Mouse (Mus musculus): ENCODE measurements around the gene Rnf2. TPM values are rescaled to one million over a fixed set of nuclear protein-coding genes. Genes with fewer than 3 reads are reported as not detected.

The Rnf2 gene
- polyA plus RNA-seq, 1 experiment from 2014 or later = 81.6 TPM

GRCm38 (mm10) chr1:151516871-151517270 is 16.1 kb upstream of the Rnf2 start:
- H3K4me2 ChIP-seq (ENCODE audit: low read length) = no peak overlapping the region
- no peak overlapping the region for H3K27ac ChIP-seq (ENCODE audit: low read depth, low read length)
- WGBS = 97% methylated on average over 3 of the region's 3 CpGs
- no peaks in the 10 kb centered on the region for H3K27me3 ChIP-seq (replicated peaks; ENCODE audit: control insufficient read depth, insufficient read depth, low read length)
- no peak overlapping the region for H3K9ac ChIP-seq (ENCODE audit: low read depth, low read length)
- no peak for ATAC-seq
- H3K36me3 ChIP-seq (ENCODE audit: control insufficient read depth, insufficient read depth, low read length) = no peaks in the 10 kb centered on the region
- H3K4me1 ChIP-seq (ENCODE audit: control insufficient read depth, insufficient read depth, low read depth, low read length) = no peaks in the 10 kb centered on the region
- no peak overlapping the region for H3K4me3 ChIP-seq (ENCODE audit: low read length)
- no peaks in the 10 kb centered on the region for H3K9me3 ChIP-seq (ENCODE audit: control insufficient read depth, low read length)

DNA sequence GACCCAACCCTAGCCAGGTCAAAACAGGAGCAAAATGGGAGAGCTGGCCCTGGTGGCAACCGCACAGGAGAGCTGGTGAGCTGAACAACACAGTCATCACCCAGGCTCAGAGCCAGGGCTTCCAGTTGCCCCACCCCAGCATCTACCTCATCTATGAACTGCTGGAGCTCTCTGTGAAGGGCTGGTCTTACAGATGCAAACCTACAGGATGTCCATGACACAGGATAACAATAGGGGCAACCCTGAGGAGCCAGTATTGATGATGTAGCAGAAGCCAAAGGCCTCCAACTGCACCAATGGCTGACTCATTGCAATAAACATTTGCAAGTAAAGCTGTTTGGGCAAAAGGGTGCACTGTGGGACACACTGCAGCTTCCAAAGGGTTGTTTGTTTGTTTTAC is 15.0 kb upstream of the Rnf2 start:
- no peak overlapping the region for H3K4me2 ChIP-seq (ENCODE audit: low read length)
- ATAC-seq = no peak
- no peak overlapping the region for H3K27ac ChIP-seq (ENCODE audit: low read depth, low read length)
- H3K4me1 ChIP-seq (ENCODE audit: control insufficient read depth, insufficient read depth, low read depth, low read length) = no peaks in the 10 kb centered on the region
- no peak overlapping the region for H3K4me3 ChIP-seq (ENCODE audit: low read length)
- no peaks in the 10 kb centered on the region for H3K36me3 ChIP-seq (ENCODE audit: control insufficient read depth, insufficient read depth, low read length)
- H3K9me3 ChIP-seq (ENCODE audit: control insufficient read depth, low read length) = no peaks in the 10 kb centered on the region
- WGBS = 89% methylated on average over 1 of the region's 1 CpGs
- H3K9ac ChIP-seq (ENCODE audit: low read depth, low read length) = no peak overlapping the region
- no peaks in the 10 kb centered on the region for H3K27me3 ChIP-seq (replicated peaks; ENCODE audit: control insufficient read depth, insufficient read depth, low read length)

GRCm38 (mm10) chr1:151514119-151514518 is 13.4 kb upstream of the Rnf2 start:
- H3K4me1 ChIP-seq (ENCODE audit: control insufficient read depth, insufficient read depth, low read depth, low read length) = no peaks in the 10 kb centered on the region
- no peaks in the 10 kb centered on the region for H3K27me3 ChIP-seq (replicated peaks; ENCODE audit: control insufficient read depth, insufficient read depth, low read length)
- ATAC-seq = no peak
- no peak overlapping the region for H3K4me2 ChIP-seq (ENCODE audit: low read length)
- no peaks in the 10 kb centered on the region for H3K36me3 ChIP-seq (ENCODE audit: control insufficient read depth, insufficient read depth, low read length)
- no peak overlapping the region for H3K27ac ChIP-seq (ENCODE audit: low read depth, low read length)
- no peaks in the 10 kb centered on the region for H3K9me3 ChIP-seq (ENCODE audit: control insufficient read depth, low read length)
- no peak overlapping the region for H3K4me3 ChIP-seq (ENCODE audit: low read length)
- 90% methylated on average over 4 of the region's 4 CpGs for WGBS
- no peak overlapping the region for H3K9ac ChIP-seq (ENCODE audit: low read depth, low read length)

DNA sequence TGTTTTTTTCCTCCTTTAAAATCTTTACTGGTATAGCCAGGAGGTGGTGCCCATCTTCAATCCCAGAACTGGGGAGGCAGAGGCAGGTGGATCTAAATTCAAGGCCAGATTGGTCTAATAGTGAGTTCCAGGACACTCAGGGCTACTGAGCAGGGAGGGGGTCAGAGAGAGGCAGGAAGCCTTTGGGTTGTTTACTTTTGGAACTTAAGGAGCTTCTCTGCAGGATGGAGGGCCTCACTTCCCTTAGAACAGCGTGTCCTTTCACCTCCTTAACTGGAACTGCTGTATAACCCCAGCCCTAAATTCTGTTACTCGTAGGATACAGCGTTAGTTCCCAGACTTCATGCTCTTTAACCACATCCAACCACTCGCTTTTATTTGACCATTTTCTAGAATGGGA is 10.1 kb upstream of the Rnf2 start:
- no peaks in the 10 kb centered on the region for H3K9me3 ChIP-seq (ENCODE audit: control insufficient read depth, low read length)
- H3K27me3 ChIP-seq (replicated peaks; ENCODE audit: control insufficient read depth, insufficient read depth, low read length) = no peaks in the 10 kb centered on the region
- no peak overlapping the region for H3K4me3 ChIP-seq (ENCODE audit: low read length)
- no peaks in the 10 kb centered on the region for H3K4me1 ChIP-seq (ENCODE audit: control insufficient read depth, insufficient read depth, low read depth, low read length)
- no peaks in the 10 kb centered on the region for H3K36me3 ChIP-seq (ENCODE audit: control insufficient read depth, insufficient read depth, low read length)
- 57% methylated on average over 4 of the region's 4 CpGs for WGBS
- ATAC-seq = no peak
- no peak overlapping the region for H3K9ac ChIP-seq (ENCODE audit: low read depth, low read length)
- no peak overlapping the region for H3K27ac ChIP-seq (ENCODE audit: low read depth, low read length)
- H3K4me2 ChIP-seq (ENCODE audit: low read length) = no peak overlapping the region

- under 1% methylated on average over 57 of the region's 59 CpGs for WGBS
- H3K9ac ChIP-seq (ENCODE audit: low read depth, low read length) = peak overlapping the region; percentile 98
- peak overlapping the region; percentile 61 for H3K4me2 ChIP-seq (ENCODE audit: low read length)
- no peaks in the 10 kb centered on the region for H3K36me3 ChIP-seq (ENCODE audit: control insufficient read depth, insufficient read depth, low read length)
- peaks cover 13% of the 10 kb centered on the region for H3K4me1 ChIP-seq (ENCODE audit: control insufficient read depth, insufficient read depth, low read depth, low read length)
- H3K27ac ChIP-seq (ENCODE audit: low read depth, low read length) = peak overlapping the region; percentile 95
- no peak for ATAC-seq
- H3K9me3 ChIP-seq (ENCODE audit: control insufficient read depth, low read length) = no peaks in the 10 kb centered on the region
- peak overlapping the region; percentile 95 for H3K4me3 ChIP-seq (ENCODE audit: low read length)
- H3K27me3 ChIP-seq (replicated peaks; ENCODE audit: control insufficient read depth, insufficient read depth, low read length) = no peaks in the 10 kb centered on the region
These were observed 797 bp downstream of the Rnf2 start for GRCm38 (mm10) chr1:151499815-151500501.

GRCm38 (mm10) chr1:151498381-151498780 is 2.4 kb downstream of the Rnf2 start:
- H3K9me3 ChIP-seq (ENCODE audit: control insufficient read depth, low read length) = no peaks in the 10 kb centered on the region
- no peaks in the 10 kb centered on the region for H3K36me3 ChIP-seq (ENCODE audit: control insufficient read depth, insufficient read depth, low read length)
- H3K9ac ChIP-seq (ENCODE audit: low read depth, low read length) = no peak overlapping the region
- no peaks in the 10 kb centered on the region for H3K27me3 ChIP-seq (replicated peaks; ENCODE audit: control insufficient read depth, insufficient read depth, low read length)
- 76% methylated on average over 3 of the region's 3 CpGs for WGBS
- peaks cover 17% of the 10 kb centered on the region for H3K4me1 ChIP-seq (ENCODE audit: control insufficient read depth, insufficient read depth, low read depth, low read length)
- H3K27ac ChIP-seq (ENCODE audit: low read depth, low read length) = no peak overlapping the region
- no peak for ATAC-seq
- H3K4me2 ChIP-seq (ENCODE audit: low read length) = peak overlapping the region; percentile 33
- H3K4me3 ChIP-seq (ENCODE audit: low read length) = no peak overlapping the region

- WGBS = 79% methylated on average over 2 of the region's 2 CpGs
- Histone ChIP-seq H3K36me3 (ENCODE audit: control insufficient read depth, insufficient read depth, low read length) (no peaks in the 10 kb centered on the region), H3K9me3 (ENCODE audit: control insufficient read depth, low read length) (no peaks in the 10 kb centered on the region), H3K9ac (ENCODE audit: low read depth, low read length) (no peak overlapping the region), H3K4me1 (ENCODE audit: control insufficient read depth, insufficient read depth, low read depth, low read length) (peaks cover 17% of the 10 kb centered on the region), H3K27ac (ENCODE audit: low read depth, low read length) (no peak overlapping the region), H3K4me2 (ENCODE audit: low read length) (no peak overlapping the region), H3K27me3 (replicated peaks; ENCODE audit: control insufficient read depth, insufficient read depth, low read length) (no peaks in the 10 kb centered on the region), H3K4me3 (ENCODE audit: low read length) (no peak overlapping the region)
- no peak for ATAC-seq
These were observed 2.8 kb downstream of the Rnf2 start for GRCm38 (mm10) chr1:151497942-151498341.

DNA sequence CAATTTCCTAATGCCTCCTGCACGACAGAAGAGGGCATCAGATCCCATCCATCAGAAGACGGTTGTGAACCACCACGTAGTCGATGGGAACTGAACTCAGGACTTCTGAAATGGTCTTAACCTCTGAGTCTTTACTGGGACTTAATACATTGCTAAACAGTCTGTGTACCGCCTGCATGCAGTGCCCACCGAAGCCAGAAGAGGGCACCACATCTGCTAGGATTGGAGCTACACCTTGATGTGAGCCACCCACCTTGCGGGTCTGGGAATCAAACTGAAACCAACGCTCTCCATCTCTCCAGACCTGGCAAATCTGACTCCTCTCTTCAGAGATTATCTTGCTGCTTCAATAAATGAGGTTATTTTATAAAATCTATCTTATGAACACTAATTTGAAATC is 3.7 kb downstream of the Rnf2 start:
- no peaks in the 10 kb centered on the region for H3K36me3 ChIP-seq (ENCODE audit: control insufficient read depth, insufficient read depth, low read length)
- no peak overlapping the region for H3K4me3 ChIP-seq (ENCODE audit: low read length)
- no peak overlapping the region for H3K4me2 ChIP-seq (ENCODE audit: low read length)
- 91% methylated on average over 8 of the region's 8 CpGs for WGBS
- H3K4me1 ChIP-seq (ENCODE audit: control insufficient read depth, insufficient read depth, low read depth, low read length) = peaks cover 17% of the 10 kb centered on the region
- H3K27me3 ChIP-seq (replicated peaks; ENCODE audit: control insufficient read depth, insufficient read depth, low read length) = no peaks in the 10 kb centered on the region
- no peaks in the 10 kb centered on the region for H3K9me3 ChIP-seq (ENCODE audit: control insufficient read depth, low read length)
- ATAC-seq = no peak
- H3K27ac ChIP-seq (ENCODE audit: low read depth, low read length) = no peak overlapping the region
- no peak overlapping the region for H3K9ac ChIP-seq (ENCODE audit: low read depth, low read length)

- Histone ChIP-seq H3K27me3 (replicated peaks; ENCODE audit: control insufficient read depth, insufficient read depth, low read length) (no peaks in the 10 kb centered on the region), H3K27ac (ENCODE audit: low read depth, low read length) (no peak overlapping the region), H3K36me3 (ENCODE audit: control insufficient read depth, insufficient read depth, low read length) (no peaks in the 10 kb centered on the region), H3K9ac (ENCODE audit: low read depth, low read length) (no peak overlapping the region), H3K4me1 (ENCODE audit: control insufficient read depth, insufficient read depth, low read depth, low read length) (peaks cover 17% of the 10 kb centered on the region), H3K9me3 (ENCODE audit: control insufficient read depth, low read length) (no peaks in the 10 kb centered on the region), H3K4me2 (ENCODE audit: low read length) (no peak overlapping the region), H3K4me3 (ENCODE audit: low read length) (no peak overlapping the region)
- 94% methylated on average over 2 of the region's 2 CpGs for WGBS
- ATAC-seq = no peak
These were observed 5.0 kb downstream of the Rnf2 start for GRCm38 (mm10) chr1:151495635-151496285.
